Mouse (Mus musculus) T-cell, adult 66 days (primary cell): ENCODE measurements around the gene Lsg1. TPM values are rescaled to one million over a fixed set of nuclear protein-coding genes. Genes with fewer than 3 reads are reported as not detected.

Source experiments
- total RNA-seq, 2 experiments: library from RNA; stranded (reverse); gene quantifications; 3 replicates in 1 of 2; 4 replicates in 1 of 2; pipeline ENCODE4 v1.2.4; 2023

Gene Lsg1
- 10 to 100 TPM; 78.2 to 82.1 TPM for total RNA-seq

GRCm38 (mm10) chr16:30587494-30588327, at the start of gene Lsg1:
Gene Lsg1, minus strand, starts transcription at chr16:30587592.

GRCm38 (mm10) chr16:30599491-30600268, 12.3 kb upstream of the Lsg1 start, which contains the start of gene Fam43a:
Gene Fam43a, plus strand, starts transcription at chr16:30599723.

GRCm38 (mm10) chr16:30550748-30551192, 36.6 kb downstream of the Lsg1 start, which contains the start of gene Tmem44:
Gene Tmem44, minus strand, starts transcription at chr16:30550842.

Other genes starting within 250 kb of the Lsg1 start
- 100 to 1,000 TPM; 126 to 129 TPM for gene Atp13a3, start 181.6 kb downstream of the Lsg1 start, total RNA-seq
- gene Tmem44, start 36.8 kb downstream of the Lsg1 start, total RNA-seq, result under 1 TPM in 1 of 2 experiments, not detected in 1; 0.77 TPM
- gene Fam43a, start 12.1 kb upstream of the Lsg1 start, total RNA-seq, result 1 to 10 TPM; 1.6 to 2.8 TPM